Mouse (Mus musculus) E14TG2a.4 (cell line): ENCODE measurements around the gene Fars2.
A peak's percentile ranks its signal among the peaks of the same experiment; 100 is the strongest.
"Not testable (repeated sequence)": the region's sequence is repeated elsewhere in the genome, so short reads cannot be mapped to it uniquely, and the experiment has no call there.

ENCODE experiments used
- H3K27me3 ChIP-seq: 2 replicates; pipeline ENCODE4 v1.6.1; 2014; ENCODE audit warnings: low read length, control low read depth; ENCODE audit not compliant: insufficient read depth
- H3K36me3 ChIP-seq: 2 replicates; pipeline ENCODE4 v1.6.1; 2014; ENCODE audit warnings: low read length, control low read depth; ENCODE audit not compliant: insufficient read depth
- H3K4me1 ChIP-seq: replicated peaks from 2 replicates; pipeline ENCODE4 v1.6.1; 2014; ENCODE audit warnings: low read depth, low read length, control low read depth
- H3K4me3 ChIP-seq: replicated peaks from 2 replicates; pipeline ENCODE4 v1.5.1; 2014; ENCODE audit warnings: mild to moderate bottlenecking, low read length
- H3K9me3 ChIP-seq: 2 replicates; pipeline ENCODE4 v1.6.1; 2014; ENCODE audit warnings: low read length, control low read depth
- CTCF ChIP-seq: conservative IDR thresholded peaks from 2 replicates; pipeline ENCODE4 v1.5.1; 2014; ENCODE audit warnings: low read length
- NANOG ChIP-seq: IDR thresholded peaks from 2 replicates; pipeline ENCODE4 v1.6.1; 2014; ENCODE audit warnings: borderline replicate concordance, low read length, mixed read lengths
- POU5F1 ChIP-seq: IDR thresholded peaks from 2 replicates; pipeline ENCODE4 v1.6.1; 2014; ENCODE audit warnings: low read length, borderline replicate concordance

Gene Fars2

DNA sequence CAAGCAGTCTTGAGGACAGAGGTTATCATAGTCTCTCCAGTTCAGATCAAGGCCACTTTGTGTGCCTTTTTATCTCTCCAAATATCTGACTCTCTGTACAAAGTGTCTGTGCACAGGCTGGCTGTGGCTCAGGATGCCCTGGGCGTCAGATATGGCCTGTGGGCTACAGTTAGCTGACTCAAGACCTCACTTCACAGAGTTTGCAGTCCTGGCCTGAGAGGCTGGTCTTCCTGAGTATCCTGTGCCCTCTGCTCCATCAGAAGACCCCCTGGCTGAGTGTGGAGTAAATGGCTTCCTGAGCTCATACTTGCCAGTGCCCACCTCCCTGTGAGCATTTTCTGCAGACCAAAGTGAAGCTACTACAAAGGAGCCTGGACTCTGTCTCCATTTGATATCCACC, 296.1 kb downstream of the Fars2 start:
- no peaks in the 10 kb centered on the region for H3K9me3 ChIP-seq
- no peak for TF ChIP-seq CTCF
- no peak for TF ChIP-seq POU5F1
- no peak for TF ChIP-seq NANOG
- H3K36me3 ChIP-seq = no peaks in the 10 kb centered on the region
- H3K4me3 ChIP-seq = no peak overlapping the region
- H3K27me3 ChIP-seq = no peaks in the 10 kb centered on the region
- no peaks in the 10 kb centered on the region for H3K4me1 ChIP-seq

DNA sequence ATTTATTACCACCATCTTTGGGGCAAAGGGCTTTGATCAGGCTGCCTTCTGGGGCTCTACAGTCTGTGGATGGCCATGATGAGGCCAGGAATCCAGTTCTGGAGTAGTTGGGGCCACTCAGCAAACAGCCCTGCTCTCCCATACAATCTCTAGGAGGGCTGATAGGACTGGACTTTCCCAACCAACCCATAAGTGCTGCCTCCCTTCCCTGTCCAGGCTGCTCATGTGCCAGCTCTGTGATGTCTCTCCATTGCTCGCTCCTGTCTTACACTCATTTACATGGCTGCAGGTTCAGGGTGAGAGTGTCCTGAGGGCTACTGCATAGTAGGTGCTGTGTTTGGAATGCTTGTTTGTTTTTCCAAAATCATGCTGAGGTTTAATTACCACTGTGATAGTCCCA, 298.0 kb downstream of the Fars2 start:
- H3K9me3 ChIP-seq = no peaks in the 10 kb centered on the region
- H3K36me3 ChIP-seq = no peaks in the 10 kb centered on the region
- H3K4me3 ChIP-seq = no peak overlapping the region
- H3K4me1 ChIP-seq = no peaks in the 10 kb centered on the region
- no peak for TF ChIP-seq CTCF
- no peak for TF ChIP-seq NANOG
- no peak for TF ChIP-seq POU5F1
- no peaks in the 10 kb centered on the region for H3K27me3 ChIP-seq

DNA sequence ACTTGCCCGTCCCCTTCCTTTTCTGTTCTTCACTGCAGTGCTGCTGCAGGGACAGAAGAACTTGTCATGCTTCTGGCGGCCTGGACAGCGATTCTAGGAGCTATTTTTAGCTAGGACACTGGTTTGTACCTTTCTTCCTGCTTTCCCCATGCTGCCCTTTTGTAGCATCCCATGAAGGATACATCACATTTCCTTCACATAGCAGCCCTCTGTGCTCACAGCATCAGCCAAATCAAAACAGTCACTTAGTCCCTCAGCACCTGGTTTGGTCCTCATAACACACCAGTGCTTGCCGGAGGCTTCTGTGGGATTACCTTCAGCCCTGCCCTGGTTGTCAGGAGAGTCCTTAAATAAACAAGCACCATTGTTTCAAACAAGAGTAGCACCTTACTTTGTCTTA, 299.3 kb downstream of the Fars2 start:
- H3K9me3 ChIP-seq = no peaks in the 10 kb centered on the region
- no peak overlapping the region for H3K4me3 ChIP-seq
- no peaks in the 10 kb centered on the region for H3K4me1 ChIP-seq
- TF ChIP-seq POU5F1 = no peak
- TF ChIP-seq NANOG = no peak
- TF ChIP-seq CTCF = no peak
- no peaks in the 10 kb centered on the region for H3K27me3 ChIP-seq
- no peaks in the 10 kb centered on the region for H3K36me3 ChIP-seq

DNA sequence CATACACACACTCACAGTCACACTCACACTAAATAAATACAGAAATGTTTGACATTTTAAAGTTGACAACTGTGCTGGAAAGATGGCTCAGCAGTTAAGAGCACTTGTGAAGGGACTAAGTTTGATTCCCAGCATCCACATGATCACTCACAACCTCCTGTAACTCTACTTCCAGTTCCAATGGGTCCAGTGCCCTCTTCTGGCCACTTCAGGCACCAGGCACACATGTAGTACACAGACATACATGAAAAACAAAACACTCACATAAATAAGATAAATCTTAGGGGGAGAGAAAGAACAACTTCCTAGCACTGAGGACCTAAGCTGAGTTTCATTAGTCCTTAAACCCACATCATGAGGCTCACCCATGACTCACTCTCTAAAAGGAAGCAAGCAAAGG, 302.1 kb downstream of the Fars2 start:
- TF ChIP-seq CTCF = peak; percentile 16; the same call in 1 of the 2 replicates
- TF ChIP-seq NANOG = no peak
- no peaks in the 10 kb centered on the region for H3K4me1 ChIP-seq
- H3K36me3 ChIP-seq = no peaks in the 10 kb centered on the region

DNA sequence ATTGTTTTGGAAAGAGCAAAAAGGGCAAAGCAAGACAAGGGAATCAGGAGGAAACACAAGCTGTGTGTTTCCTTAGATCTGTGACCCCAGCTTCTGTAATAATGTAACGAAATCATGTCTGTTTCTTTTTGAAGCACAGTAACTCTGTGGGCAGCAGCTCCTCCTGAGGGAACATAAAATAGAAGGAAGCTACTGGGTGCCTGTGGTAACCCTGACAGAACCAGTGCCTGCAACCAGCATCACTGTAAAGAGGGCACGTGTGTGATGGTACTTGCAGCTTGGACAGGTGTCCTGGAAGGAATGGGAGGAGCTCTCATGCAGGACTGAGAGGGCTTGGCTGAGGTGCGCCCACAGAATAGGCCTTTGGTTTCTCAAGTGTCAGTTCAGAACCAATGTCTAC, 305.2 kb downstream of the Fars2 start:
- no peaks in the 10 kb centered on the region for H3K27me3 ChIP-seq
- TF ChIP-seq POU5F1 (no peak), CTCF (no peak), NANOG (no peak)
- 0 out of 2 replicates have a peak, but pooled peaks cover 4% of the 10 kb centered on the region for H3K9me3 ChIP-seq
- no peaks in the 10 kb centered on the region for H3K36me3 ChIP-seq
- no peaks in the 10 kb centered on the region for H3K4me1 ChIP-seq
- H3K4me3 ChIP-seq = no peak overlapping the region

More for the DNA sequence above, 302.1 kb downstream of the Fars2 start:
- 0 out of 2 replicates have a peak, but pooled peaks cover 4% of the 10 kb centered on the region for H3K9me3 ChIP-seq
- H3K27me3 ChIP-seq = no peaks in the 10 kb centered on the region
- no peak overlapping the region for H3K4me3 ChIP-seq

DNA sequence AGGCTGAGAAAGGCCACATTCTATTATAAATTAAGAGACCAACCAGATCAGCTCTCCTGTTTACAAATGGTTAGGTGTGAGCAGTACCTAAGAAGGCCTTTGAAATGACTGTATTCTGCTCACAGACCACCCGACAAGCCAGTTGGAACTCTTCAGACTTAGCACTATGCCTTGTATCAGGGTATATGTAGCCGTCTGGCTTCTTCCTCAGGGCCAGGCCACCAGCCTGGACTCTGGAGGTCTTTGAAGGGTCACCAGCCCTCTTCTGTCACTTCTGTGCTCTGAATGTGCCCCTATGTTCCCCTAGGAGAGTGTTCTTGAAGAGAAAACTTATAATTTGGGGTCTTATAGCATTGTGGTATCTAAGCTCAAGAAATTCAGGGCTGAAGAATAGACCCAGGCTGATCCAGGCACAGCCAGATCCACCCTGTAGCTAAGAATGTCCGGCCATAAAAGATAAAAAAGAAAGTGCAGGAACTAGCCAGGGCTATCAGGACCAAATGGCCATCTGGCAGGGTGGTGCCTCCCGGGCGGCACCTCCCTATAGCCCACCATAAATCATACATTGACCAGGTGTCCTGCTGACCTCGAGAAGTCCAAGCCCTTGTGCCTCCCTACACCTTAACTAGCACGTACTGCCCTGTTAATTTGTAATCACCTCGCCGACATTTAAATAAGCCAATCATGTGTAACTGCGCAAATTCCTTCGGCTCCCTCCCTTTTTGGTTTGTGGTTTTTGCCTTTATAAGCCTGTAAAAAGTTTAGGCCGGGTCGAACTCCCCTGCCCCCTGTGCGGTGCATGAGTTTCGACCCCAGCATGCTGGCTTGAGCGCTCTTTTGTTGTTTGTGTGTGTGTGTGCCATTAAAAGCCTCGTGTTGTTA, 308.9 kb downstream of the Fars2 start:
- H3K4me3 ChIP-seq, H3K27me3 ChIP-seq, H3K9me3 ChIP-seq, H3K36me3 ChIP-seq, H3K4me1 ChIP-seq: not testable (repeated sequence)

DNA sequence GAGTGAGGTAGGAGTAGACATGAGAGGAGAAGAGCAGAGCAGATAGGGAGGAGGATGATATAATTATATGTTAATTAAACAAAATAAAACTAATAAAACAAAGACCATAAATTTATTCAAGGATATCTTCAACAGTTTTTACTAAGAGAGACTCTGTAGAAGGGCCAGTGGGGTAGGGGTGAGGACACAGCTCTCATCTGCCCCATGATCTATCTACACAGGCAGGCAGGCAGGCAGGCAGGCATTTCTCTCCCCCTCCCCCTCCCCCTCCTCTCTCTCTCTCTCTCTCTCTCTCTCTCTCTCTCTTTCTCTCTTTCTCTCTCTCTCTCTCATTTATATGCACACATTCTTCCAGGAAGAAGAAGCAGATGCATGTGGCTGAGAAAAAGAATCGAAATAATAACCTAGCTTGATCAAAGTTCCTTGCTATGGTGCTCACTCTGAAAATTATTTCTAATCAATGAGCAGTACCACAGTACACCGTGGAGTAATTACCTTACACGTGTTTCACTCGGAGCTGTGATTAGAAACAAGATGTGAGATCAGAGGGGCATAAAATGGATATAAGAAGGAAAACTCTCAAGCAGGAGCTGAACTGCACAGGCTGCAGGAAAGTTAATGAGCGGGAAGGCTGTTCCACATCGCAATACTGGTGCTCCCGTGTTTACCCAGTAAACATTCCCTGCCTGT, 312.4 kb downstream of the Fars2 start:
- Histone ChIP-seq H3K9me3 (no peaks in the 10 kb centered on the region), H3K4me3 (no peak overlapping the region), H3K36me3 (no peaks in the 10 kb centered on the region), H3K4me1 (no peaks in the 10 kb centered on the region), H3K27me3 (no peaks in the 10 kb centered on the region)
- no peak for TF ChIP-seq CTCF
- no peak for TF ChIP-seq POU5F1

DNA sequence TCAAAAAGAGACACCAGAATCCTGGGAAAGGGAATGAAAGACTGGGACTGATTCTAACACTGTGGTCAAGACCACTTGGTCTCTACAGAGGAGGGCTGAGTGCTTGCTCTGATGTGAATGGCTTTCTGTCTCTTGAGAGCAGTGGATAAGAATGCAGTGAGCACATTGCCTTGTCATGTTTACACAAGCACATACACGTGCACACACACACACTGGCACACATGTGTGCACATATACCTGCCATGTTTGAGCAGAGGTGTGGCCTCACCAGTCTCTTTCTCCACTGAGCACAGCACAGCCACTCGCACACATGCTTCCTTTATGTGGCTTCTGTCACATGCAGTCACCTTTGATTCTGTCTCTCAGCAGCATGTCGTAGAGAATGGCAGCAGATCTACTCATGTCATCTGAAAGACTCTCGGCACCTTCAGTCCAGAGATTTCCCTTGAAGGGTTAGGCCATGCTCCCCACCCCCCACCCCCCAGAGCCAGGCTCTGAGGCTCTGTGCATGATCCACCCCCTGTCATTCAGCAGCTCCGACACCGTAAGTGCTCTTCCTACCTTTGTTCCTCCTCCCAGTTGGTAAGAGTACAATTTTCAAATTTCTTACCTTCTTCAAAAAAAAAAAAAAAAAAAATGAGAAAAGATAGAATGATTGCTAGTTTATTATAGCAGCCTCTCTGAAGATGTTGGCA, 313.4 kb downstream of the Fars2 start:
- no peak overlapping the region for H3K4me3 ChIP-seq
- TF ChIP-seq NANOG (no peak), CTCF (no peak), POU5F1 (no peak)
- no peaks in the 10 kb centered on the region for H3K9me3 ChIP-seq
- no peaks in the 10 kb centered on the region for H3K27me3 ChIP-seq
- peaks cover 4% of the 10 kb centered on the region; the same call in 1 of the 2 replicates for H3K4me1 ChIP-seq
- no peaks in the 10 kb centered on the region for H3K36me3 ChIP-seq

DNA sequence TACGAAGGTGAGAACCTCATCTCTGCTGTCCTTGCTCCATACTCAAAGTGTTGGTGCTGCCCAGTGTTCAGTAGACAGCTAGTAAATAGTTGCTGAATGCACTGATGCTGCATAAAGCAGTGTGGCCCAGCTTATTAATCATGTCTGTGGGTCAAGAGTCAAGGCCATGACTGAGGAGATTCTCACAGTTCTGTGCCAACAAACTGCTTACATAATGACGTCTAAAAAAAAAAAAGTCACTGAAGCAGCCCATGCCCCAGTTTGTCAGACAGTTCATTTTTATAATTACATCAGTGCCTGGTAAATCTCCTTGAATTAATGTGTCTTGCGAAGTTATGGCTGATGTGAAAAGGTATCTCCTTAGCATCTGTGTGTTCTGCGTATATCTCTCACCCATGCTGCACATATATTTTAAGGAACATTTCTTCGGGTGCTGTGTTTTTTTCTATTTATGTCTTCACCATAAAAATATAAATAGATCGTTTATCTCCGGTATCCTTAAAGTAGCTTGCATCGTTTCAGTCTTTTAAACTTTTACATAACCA, 314.8 kb downstream of the Fars2 start:
- Histone ChIP-seq H3K4me3 (no peak overlapping the region), H3K36me3 (no peaks in the 10 kb centered on the region), H3K9me3 (no peaks in the 10 kb centered on the region), H3K27me3 (no peaks in the 10 kb centered on the region), H3K4me1 (peaks cover 14% of the 10 kb centered on the region)
- TF ChIP-seq POU5F1 (no peak), NANOG (no peak)
